Mouse (Mus musculus) bone marrow macrophage, adult 2 months (primary cell): ENCODE results near the gene Pcp4. TPM values are rescaled to one million over a fixed set of nuclear protein-coding genes. Genes with fewer than 3 reads are reported as not detected.

Experiments
- H3K27ac ChIP-seq: 2 replicates; pipeline ENCODE4 v1.5.1; 2012; ENCODE audit warnings: low read depth, low read length; ENCODE audit not compliant: insufficient read depth
- H3K4me1 ChIP-seq: 2 replicates; pipeline ENCODE4 v1.6.1; 2012; ENCODE audit warnings: low read length; ENCODE audit not compliant: control insufficient read depth, insufficient read depth
- H3K4me3 ChIP-seq: 2 replicates; pipeline ENCODE4 v1.5.1; 2012; ENCODE audit warnings: mild to moderate bottlenecking, low read length, moderate library complexity; ENCODE audit not compliant: insufficient read depth
- CTCF ChIP-seq: IDR thresholded peaks from 2 replicates; pipeline ENCODE4 v1.5.1; 2012; ENCODE audit warnings: low read depth, mild to moderate bottlenecking, low read length, moderate library complexity
- POLR2A ChIP-seq: IDR thresholded peaks from 2 replicates; pipeline ENCODE4 v1.6.1; 2012; ENCODE audit warnings: mild to moderate bottlenecking, low read depth, low read length, borderline replicate concordance
- polyA plus RNA-seq: library from polyadenylated mRNA; stranded (reverse); fragments of >200 nt; gene quantifications from 2 replicates; pipeline ENCODE4 v1.2.4, GENCODE M21; 2012; ENCODE audit not compliant: missing spikeins, insufficient read depth, insufficient read length

Gene Pcp4
- polyA plus RNA-seq, 1 experiment = not detected

DNA sequence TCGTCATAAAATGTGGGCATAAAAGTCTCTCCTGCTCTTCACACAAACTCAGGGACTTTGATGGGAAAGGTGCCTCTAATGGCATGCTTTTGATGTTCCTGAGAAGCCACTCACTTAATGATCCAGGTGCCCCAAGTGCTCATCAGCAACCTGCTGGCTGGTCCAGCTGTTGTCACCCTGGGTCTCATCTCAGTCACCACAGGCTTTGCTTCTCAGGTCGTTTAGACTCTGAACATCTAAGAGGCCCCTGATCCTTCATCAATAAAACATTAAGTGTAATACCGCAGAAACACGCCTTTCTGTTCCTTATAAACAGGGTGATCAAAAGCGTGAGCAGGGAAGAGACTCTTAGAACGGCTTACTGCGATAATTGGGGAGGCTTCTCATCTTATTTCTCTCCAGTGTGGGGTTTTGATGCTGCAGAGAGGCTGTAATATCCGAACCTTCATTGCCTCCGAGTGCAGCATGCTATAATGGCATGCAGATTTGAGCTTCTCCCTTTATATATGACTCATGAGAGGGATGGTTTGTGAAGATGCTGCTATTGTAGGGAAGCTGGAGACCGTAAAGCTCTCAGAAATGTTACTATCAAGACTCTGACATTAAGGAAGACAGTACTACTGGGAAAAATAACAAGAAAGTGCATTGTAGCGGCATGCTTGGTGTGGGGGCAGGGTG is 19.7 kb downstream of the Pcp4 start:
- no peak overlapping the region for H3K27ac ChIP-seq
- no peak for TF ChIP-seq POLR2A
- TF ChIP-seq CTCF = no peak
- H3K4me3 ChIP-seq = no peak overlapping the region
- no peaks in the 10 kb centered on the region for H3K4me1 ChIP-seq

DNA sequence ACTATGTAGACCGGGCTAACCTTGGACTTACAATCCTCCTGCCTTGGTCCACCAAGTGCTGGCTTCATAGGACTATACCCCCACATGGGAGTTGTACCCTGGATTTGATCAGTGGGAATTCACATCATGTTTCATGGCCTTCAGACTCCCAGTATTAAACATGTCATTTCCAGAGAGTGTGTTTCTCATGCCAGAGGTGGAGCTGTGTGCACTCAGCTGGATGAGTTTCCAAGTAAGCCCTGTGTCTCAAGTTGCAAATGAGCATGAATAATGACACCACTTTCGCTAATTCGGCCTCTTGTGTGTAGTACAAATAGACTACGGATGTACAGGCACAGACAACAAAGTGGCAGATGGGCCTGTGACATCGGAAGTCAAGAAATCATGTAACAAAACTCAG is 20.6 kb downstream of the Pcp4 start:
- TF ChIP-seq CTCF = no peak
- Histone ChIP-seq H3K4me3 (no peak overlapping the region), H3K4me1 (no peaks in the 10 kb centered on the region), H3K27ac (no peak overlapping the region)

DNA sequence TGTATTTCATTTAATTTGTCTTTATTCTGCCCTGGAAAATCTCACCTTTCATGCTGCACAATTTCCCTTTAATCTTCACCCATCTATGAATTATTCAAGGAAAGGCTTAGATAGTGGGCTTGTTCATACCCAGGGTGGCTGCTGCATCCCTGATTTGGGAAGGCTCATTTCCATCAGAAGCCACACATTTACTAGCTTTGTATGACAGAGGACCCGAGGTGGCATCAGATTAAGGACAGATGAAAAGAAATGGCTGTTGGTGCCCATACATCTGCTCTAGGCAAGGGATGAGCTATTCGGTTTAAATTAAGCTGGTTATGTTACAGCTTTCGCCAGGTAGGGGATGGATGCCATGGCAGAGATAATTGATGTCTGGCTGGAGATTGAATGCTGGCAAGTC is 24.1 kb downstream of the Pcp4 start:
- Histone ChIP-seq H3K27ac (no peak overlapping the region), H3K4me3 (no peak overlapping the region), H3K4me1 (no peaks in the 10 kb centered on the region)
- TF ChIP-seq CTCF = no peak
- TF ChIP-seq POLR2A = no peak

DNA sequence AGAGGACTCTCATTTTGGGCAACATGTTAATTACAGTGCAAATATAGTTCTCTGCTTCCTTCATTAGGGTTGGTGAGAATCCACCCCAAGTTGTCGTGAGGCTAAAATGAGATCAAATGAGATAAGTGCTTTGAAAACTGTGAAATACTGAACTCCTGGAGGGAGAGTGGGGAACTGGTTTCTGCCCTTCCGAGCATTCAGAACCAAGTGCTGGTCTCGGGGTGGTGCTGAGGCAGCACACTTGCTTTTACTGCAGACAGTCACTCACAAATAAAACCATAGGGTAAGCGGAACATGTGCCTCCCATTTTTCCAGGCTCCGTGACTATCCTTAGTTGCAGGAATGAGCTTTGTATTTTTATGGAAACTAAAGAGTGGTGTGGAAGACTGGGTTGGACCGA is 26.7 kb downstream of the Pcp4 start:
- no peak for TF ChIP-seq POLR2A
- no peak for TF ChIP-seq CTCF
- no peak overlapping the region for H3K4me3 ChIP-seq
- no peaks in the 10 kb centered on the region for H3K4me1 ChIP-seq
- H3K27ac ChIP-seq = no peak overlapping the region

DNA sequence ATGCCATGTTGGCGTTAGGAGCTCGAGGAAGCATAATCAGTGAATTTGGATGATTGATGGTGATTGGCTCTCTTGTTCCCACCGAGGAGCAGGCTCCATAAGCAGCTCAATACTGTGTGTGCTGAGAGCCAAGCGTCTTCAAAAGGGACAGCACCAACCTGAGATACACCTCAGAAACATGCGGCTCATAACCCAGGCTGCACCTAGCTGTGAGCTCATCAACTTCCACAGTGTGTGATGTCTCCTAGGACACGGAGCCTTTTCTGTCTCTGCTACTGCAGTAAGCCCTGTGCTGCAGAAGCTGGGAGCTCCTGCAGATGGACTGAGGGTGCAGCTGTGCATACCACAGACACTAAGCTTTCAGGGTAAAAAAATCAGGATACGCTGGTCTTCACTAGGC is 31.5 kb downstream of the Pcp4 start:
- TF ChIP-seq CTCF (no peak), POLR2A (no peak)
- Histone ChIP-seq H3K27ac (no peak overlapping the region), H3K4me3 (no peak overlapping the region), H3K4me1 (no peaks in the 10 kb centered on the region)

DNA sequence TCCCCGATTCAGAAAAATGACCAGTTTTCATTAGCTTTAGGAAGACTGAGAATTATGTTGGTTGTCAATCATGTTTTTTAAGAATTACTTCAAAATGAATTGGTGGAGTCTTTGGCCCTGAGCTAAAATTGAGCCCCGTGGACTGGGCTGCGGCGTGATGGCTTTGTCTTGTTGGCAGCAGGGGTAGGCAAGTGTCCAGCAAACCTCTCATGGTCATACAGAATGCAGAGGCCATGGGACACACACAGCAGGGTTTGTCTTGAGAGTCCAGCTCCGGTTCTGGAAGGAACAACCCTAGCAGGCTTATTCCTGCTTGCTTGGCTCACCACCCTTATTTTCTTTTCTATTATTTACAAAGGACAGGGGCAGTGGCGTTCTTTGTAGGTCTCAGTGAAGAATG is 33.8 kb downstream of the Pcp4 start:
- Histone ChIP-seq H3K4me1 (no peaks in the 10 kb centered on the region), H3K4me3 (no peak overlapping the region), H3K27ac (no peak overlapping the region)
- no peak for TF ChIP-seq POLR2A
- no peak for TF ChIP-seq CTCF

DNA sequence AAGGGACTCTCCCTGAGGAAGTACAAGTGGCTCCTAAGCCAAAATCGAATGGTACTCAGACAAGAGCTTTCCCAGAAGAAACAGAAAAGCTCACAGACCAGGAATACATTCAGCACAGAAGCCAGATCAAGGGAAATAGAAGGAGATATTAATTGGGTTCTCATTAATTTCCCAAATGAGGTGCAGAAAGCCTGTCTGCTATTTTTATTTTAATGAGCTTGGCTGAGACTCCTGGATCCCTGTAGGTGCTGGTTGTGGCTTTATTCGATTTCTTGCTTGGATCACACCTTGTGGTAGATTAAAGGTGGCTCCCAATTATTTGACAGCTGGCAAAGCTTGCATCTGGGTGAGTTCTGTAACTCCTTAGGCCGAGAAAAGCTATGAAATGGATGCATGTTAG is 35.2 kb downstream of the Pcp4 start:
- Histone ChIP-seq H3K27ac (no peak overlapping the region), H3K4me1 (no peaks in the 10 kb centered on the region), H3K4me3 (no peak overlapping the region)
- TF ChIP-seq CTCF = no peak
- no peak for TF ChIP-seq POLR2A

DNA sequence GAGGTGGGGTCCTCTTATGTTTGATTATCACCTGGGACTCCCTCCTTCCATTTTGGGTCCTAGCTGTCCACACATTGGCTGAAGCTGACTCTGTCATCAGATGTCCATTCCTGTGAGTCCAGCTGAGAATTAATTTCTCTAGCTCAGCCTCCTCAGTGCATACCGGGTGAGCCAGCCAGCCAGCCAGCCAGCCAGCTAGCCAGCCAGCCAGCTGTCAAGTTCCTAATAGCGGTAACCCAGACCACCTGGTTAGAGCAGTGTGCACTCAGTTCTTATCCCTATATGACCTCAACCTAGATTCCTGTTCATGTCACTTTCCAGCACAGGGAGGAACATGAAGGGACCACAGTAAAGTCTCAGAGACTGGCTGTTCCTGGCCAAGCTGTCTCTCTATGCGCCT is 47.1 kb downstream of the Pcp4 start:
- no peak for TF ChIP-seq CTCF
- no peak for TF ChIP-seq POLR2A
- no peak overlapping the region for H3K4me3 ChIP-seq
- no peak overlapping the region for H3K27ac ChIP-seq
- H3K4me1 ChIP-seq = no peaks in the 10 kb centered on the region

DNA sequence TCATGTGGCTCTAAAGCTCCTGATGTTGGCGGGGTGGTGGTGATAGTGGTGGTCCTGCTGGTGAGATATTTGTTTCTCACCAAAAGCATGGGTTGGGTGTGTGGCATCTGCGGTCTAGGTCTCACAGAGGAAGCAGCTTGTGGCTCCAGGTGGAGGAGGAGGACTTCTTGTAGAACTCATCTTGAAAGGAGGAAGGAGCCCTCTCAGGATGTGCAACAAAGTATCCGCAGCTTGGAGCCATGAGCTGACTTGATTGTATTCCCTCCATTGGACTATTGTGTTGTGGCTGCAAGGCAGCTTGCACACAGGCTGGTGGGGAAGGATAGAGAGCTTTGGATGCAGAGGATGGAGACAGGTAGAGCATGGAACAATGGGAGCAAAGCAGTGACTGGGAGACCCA is 60.1 kb downstream of the Pcp4 start:
- no peak overlapping the region for H3K4me3 ChIP-seq
- no peak for TF ChIP-seq CTCF
- TF ChIP-seq POLR2A = no peak
- H3K27ac ChIP-seq = no peak overlapping the region
- 0 out of 2 replicates have a peak, but pooled peaks cover 2% of the 10 kb centered on the region for H3K4me1 ChIP-seq

DNA sequence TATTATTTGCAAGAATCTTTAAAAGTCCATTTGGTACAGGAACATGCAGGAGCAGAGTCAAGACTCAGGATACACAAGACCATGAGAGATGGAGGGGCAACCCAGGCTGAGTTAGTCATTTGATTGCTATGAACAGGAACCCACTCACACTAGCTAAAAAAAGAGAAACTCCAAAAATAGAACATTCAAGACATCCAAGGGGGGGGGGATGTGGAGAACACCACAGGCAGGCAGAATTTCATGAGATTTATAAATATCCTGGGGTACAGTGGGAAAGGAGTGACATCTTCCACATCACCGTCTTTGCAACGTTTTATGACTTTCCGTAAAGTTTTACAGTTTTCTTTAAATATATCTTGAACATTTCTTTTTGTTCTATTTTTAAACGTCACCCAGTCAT is 61.1 kb downstream of the Pcp4 start:
- 0 out of 2 replicates have a peak, but pooled peaks cover 2% of the 10 kb centered on the region for H3K4me1 ChIP-seq
- TF ChIP-seq POLR2A (no peak), CTCF (no peak)
- H3K4me3 ChIP-seq = no peak overlapping the region
- no peak overlapping the region for H3K27ac ChIP-seq

DNA sequence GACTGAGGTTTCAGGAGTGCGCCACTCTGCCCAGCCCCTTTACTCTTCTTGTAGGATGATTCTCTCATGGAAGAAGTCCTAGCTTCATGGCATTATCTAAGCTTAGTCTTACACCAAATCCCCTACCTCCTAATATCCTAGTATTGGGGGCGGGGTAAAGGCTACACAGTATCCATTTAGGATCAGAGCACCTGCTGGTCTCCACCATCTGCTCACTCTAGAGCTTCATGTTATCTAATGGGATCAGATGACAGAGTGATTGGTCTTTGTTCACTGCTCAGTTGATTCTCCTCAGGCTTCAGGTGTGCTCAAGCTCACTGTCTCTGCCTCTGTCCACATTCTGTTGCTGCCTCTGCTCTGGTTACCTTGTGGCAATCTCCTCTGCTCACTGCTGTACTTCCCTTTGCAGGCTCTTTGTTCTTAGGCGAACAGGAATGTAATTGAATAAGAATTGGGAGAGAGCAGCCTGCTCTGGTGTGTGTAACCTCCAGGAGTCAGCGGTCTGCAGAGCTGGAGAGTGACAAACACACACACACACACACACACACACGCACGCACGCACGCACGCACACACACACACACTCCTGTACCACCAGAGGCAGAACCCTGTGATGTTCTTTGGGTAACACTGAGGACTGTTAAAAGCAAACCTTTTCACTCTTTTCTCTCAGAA is 62.6 kb downstream of the Pcp4 start:
- Histone ChIP-seq H3K4me3 (no peak overlapping the region), H3K27ac (no peak overlapping the region), H3K4me1 (0 out of 2 replicates have a peak, but pooled peaks cover 2% of the 10 kb centered on the region)
- TF ChIP-seq POLR2A (no peak), CTCF (no peak)
